Mouse (Mus musculus): Measurements from ENCODE around the gene Prn.

The Prn gene

GRCm38 (mm10) chr2:131906846-131907245, 2.9 kb upstream of the Prn start:
- peak in 1 of 2 experiments; percentile 19 for DNase-seq (ENCODE audit: low spot score in 2 of 2)

- DNase-seq (ENCODE audit: low spot score in 2 of 2): no peak
Measured at GRCm38 (mm10) chr2:131907311-131907710, 2.4 kb upstream of the Prn start.

GRCm38 (mm10) chr2:131908351-131908861, 1.4 kb upstream of the Prn start:
- DNase-seq (ENCODE audit: low spot score in 2 of 2): peak in 1 of 2 experiments; percentile 14

- DNase-seq (ENCODE audit: low spot score in 2 of 2): peak in 1 of 2 experiments; percentile 26
Measured at GRCm38 (mm10) chr2:131908906-131909305, 851 bp upstream of the Prn start.

GRCm38 (mm10) chr2:131910847-131911246, 1.1 kb downstream of the Prn start:
- DNase-seq (ENCODE audit: low spot score in 2 of 2): no peak

GRCm38 (mm10) chr2:131911341-131911740, 1.6 kb downstream of the Prn start:
- no peak for DNase-seq (ENCODE audit: low spot score in 2 of 2)

GRCm38 (mm10) chr2:131912526-131913258, 2.9 kb downstream of the Prn start:
- DNase-seq (ENCODE audit: low spot score in 2 of 2): no peak

- DNase-seq (ENCODE audit: low spot score in 2 of 2): no peak
Measured at GRCm38 (mm10) chr2:131932275-131932902, 22.6 kb downstream of the Prn start.

GRCm38 (mm10) chr2:131933013-131933412, 23.3 kb downstream of the Prn start:
- DNase-seq (ENCODE audit: low spot score in 2 of 2): no peak

GRCm38 (mm10) chr2:131933598-131933997, 23.8 kb downstream of the Prn start:
- DNase-seq (ENCODE audit: low spot score in 2 of 2): no peak

- DNase-seq (ENCODE audit: low spot score in 2 of 2): no peak
Measured at GRCm38 (mm10) chr2:131934243-131934642, 24.5 kb downstream of the Prn start.

GRCm38 (mm10) chr2:131935390-131936105, 25.8 kb downstream of the Prn start:
- peak in 1 of 2 experiments; percentile 21 for DNase-seq (ENCODE audit: low spot score in 2 of 2)

- DNase-seq (ENCODE audit: low spot score in 2 of 2): no peak
Measured at GRCm38 (mm10) chr2:131936410-131936809, 26.7 kb downstream of the Prn start.

- DNase-seq (ENCODE audit: low spot score in 2 of 2): peak; percentile 70 to 76
Measured at GRCm38 (mm10) chr2:131939404-131940111, 29.8 kb downstream of the Prn start.

- DNase-seq (ENCODE audit: low spot score in 2 of 2): no peak
Measured at GRCm38 (mm10) chr2:131940506-131940905, 30.7 kb downstream of the Prn start.

- peak; percentile 11 to 21 for DNase-seq (ENCODE audit: low spot score in 2 of 2)
Measured at GRCm38 (mm10) chr2:131941501-131941900, 31.7 kb downstream of the Prn start.

- DNase-seq (ENCODE audit: low spot score in 2 of 2): peak in 1 of 2 experiments; percentile 1
Measured at GRCm38 (mm10) chr2:131944370-131944769, 34.6 kb downstream of the Prn start.

GRCm38 (mm10) chr2:131945225-131945624, 35.5 kb downstream of the Prn start:
- peak in 1 of 2 experiments; percentile 12 for DNase-seq (ENCODE audit: low spot score in 2 of 2)

GRCm38 (mm10) chr2:131945765-131946164, 36.0 kb downstream of the Prn start:
- peak; percentile 27 to 30 for DNase-seq (ENCODE audit: low spot score in 2 of 2)

- peak; percentile 13 to 20 for DNase-seq (ENCODE audit: low spot score in 2 of 2)
Measured at GRCm38 (mm10) chr2:131946351-131946750, 36.6 kb downstream of the Prn start.

GRCm38 (mm10) chr2:131948156-131948555, 38.4 kb downstream of the Prn start:
- peak; percentile 7 to 16 for DNase-seq (ENCODE audit: low spot score in 2 of 2)
